Mouse (Mus musculus): ENCODE data around the gene Fam69b.

DNA sequence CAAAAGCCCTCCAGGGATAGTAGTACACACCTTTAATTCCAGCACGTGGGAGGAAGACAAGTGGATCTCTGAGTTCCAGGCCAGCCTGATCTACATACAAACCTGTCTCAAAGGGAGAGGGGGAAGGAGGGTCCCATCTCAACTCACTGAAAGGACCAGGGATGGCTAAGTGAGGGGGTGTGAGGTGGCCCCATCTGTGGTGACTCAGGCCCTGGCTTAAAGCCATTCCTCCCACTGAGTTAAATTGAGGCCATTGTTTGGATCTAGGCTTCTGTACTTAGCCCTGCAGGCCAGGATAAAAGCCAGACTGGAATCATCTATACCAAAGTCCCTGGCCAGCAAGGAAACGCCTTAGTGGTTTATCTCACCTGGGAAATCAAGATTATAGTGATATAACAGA is 7.0 kb upstream of the Fam69b start:
- TF ChIP-seq CTCF (IDR thresholded peaks at IDR 0.05; ENCODE audit: control insufficient read depth, insufficient read depth, insufficient replicate concordance, low read depth, low read length) = no peak
- no peak for TF ChIP-seq POLR2A (IDR thresholded peaks at IDR 0.05; ENCODE audit: control insufficient read depth, low read depth, low read length)
